Mouse (Mus musculus) heart, postnatal 10 days (tissue): ENCODE data around the gene Adamts10. TPM values are rescaled to one million over a fixed set of nuclear protein-coding genes. Genes with fewer than 3 reads are reported as not detected.
A peak's percentile ranks its signal among the peaks of the same experiment; 100 is the strongest.

Experiments used
- DNase-seq, 2 experiments: peaks; one replicate each; pipeline ENCODE4 v3.0.0; 2021
- intact Hi-C: fragments of 180-260 bp; cut with DNase I; formaldehyde crosslinking; loops from one replicate; pipeline ENCODE4 v1.15.1; 2025
- total RNA-seq, 2 experiments: library from RNA; stranded (reverse); gene quantifications; 2 replicates each; pipeline ENCODE4 v1.2.3; 2021

The Adamts10 gene
- total RNA-seq = 10 to 100 TPM; 37.3 to 37.4 TPM

DNA sequence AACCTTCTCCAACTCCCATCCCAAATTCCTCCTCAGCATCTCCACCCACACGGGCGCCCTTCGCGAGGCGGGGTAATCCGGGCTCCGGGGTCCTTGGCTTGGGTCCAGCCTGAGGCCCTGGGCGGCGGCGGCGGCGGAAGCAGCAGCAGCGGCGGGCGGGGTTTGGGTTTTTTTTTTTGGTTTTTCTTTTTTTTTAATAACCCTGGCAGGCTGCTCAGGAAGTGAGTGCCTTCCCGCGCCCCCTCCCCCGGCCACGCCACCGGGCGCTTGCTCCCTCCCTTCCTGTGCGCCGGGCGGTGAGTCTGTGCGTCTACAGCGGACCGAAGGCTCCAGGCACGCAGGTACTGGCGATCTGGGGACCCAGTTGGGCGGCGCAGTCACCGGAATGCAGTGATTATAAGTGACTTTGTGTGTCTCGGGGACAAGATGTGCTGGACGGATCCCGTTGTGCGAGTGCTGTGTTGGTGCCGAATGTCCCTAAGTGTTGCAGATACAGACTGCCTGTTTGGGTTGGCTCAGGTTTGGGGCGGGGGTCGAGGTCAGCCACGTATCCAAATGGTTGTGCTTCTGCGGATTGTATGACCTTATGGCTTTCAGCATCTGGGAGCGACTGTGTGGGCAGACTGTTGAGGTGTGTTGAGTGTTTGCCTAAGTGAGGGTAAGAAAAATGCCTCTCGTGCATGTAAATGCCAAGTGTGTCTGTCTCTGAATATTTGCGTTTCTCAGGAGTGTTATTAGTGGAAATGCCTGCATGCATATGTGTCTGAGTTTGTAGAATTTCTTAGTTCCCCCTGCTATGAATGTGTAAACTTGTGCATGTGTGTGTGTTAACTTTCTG lies at the start of gene Adamts10:
Gene Adamts10 (plus strand): TSS at position 287 of the 838 bp plus-strand sequence.
- intact Hi-C loops = no loop called here
- DNase-seq = peak; percentile 86 to 87

DNA sequence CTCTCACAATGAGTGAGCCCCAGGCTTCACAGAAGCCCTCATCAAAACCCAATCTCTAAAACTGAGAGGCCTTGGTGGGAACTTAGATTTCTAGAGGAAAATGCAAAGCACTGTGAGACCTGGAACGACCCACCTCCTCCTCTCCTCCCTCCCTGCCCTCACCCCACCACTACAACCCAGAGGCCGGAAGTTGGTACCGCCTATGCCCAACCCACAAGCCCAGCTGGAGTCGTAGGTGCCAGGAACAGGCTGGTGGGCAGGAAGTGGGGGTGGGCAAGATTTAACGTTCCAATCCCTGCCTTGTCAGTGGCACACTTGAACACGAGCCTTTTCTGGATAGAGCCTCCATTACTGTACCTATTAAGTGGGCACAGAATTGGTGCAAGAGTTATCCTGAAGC lies 40.0 kb upstream of the Adamts10 start:
- intact Hi-C loops = no loop called here
- no peak for DNase-seq

GRCm38 (mm10) chr17:33487211-33487610 lies 36.8 kb upstream of the Adamts10 start:
- DNase-seq = no peak
- intact Hi-C loops = no loop called here

DNA sequence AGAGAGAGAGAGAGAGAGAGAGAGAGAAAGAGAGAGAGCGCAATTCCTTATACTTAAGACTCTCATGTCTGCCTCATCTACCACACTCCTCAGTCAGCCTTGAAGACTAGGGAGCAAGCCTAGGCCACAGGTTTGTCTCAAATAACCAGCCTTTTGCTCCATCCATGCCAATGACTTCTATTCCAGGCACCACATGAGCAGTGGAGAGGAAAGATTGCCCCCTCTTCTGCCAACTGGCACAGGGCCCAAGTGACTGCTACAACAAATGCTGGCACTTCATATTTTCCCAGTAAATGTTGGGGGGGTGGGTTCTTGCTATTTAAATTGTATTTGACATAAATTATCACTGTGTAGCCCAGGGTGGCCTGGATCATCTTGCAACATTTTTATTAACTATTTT lies 36.4 kb upstream of the Adamts10 start:
- intact Hi-C loops = no loop called here
- DNase-seq = peak; percentile 36 to 49

GRCm38 (mm10) chr17:33491371-33491770 lies 32.6 kb upstream of the Adamts10 start:
- intact Hi-C loops = loop anchor here (5.0 kb wide), 1 partner anchor 54 kb away; no protein-coding TSS in a partner anchor
- no peak for DNase-seq

DNA sequence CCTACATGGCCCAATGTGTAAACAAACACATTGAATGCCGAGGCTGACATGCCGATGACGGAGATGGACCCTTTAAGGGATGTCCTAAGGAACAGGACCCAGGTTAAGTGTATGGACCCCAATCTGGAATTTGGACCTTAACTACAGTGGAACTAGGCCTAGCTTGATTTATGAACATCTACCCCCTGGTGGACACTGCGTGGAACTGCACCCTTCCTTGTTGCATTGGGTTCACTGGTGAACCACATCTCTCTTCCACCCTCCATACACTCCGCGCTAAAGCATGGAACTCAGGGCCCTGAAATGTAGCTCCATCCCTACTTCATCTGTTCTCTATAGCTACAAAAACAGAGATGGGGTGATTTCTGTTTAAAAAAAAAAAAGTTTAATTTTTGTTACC lies 30.9 kb upstream of the Adamts10 start:
- intact Hi-C loops = loop anchor here (5.0 kb wide), 1 partner anchor 56 kb away; no protein-coding TSS in a partner anchor
- peak; percentile 16 to 49 for DNase-seq

DNA sequence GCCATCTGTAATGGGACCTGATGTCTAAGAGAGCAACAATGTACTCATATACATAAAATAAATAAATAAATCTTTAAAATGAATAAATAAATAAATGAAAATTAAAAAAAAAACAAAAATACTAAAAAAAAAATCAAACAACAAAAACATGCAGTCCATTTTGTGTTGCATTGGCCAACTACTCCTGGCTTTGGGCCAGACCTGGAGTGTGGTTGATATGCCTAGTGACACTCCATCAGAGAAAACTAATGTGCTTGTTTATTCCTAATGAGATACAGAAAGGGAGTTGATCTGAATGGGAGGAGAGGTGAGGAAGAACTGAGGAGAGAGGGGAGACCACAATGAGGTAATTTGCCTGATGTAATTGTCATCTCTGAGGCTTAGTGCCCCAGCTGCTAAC lies 29.4 kb upstream of the Adamts10 start:
- intact Hi-C loops = loop anchor here (5.0 kb wide), 1 partner anchor 57 kb away; no protein-coding TSS in a partner anchor
- no peak for DNase-seq

- DNase-seq = no peak
Measured at GRCm38 (mm10) chr17:33498918-33499317, 25.1 kb upstream of the Adamts10 start.

DNA sequence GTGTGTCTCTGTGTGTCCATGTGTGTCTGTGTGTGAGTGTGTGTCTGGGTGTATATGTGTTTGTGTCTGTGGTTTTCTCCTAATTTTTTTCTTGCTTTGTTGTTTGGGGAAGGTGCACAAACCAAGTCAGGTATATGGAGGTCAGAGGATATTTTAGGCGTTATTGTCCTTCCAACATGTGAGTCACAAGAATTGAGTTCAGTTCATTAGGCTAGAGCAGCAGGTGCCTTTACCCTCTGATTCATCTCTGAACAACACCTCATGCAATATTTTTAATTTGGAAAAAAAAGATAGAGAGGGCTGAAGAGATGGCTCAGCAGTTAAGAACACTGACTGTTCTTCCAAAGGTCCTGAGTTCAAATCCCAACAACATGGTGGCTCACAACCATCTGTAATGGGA lies 15.6 kb upstream of the Adamts10 start:
- DNase-seq = no peak
- intact Hi-C loops = no loop called here

More at GRCm38 (mm10) chr17:33498918-33499317, 25.1 kb upstream of the Adamts10 start:
- intact Hi-C loops = no loop called here

GRCm38 (mm10) chr17:33510172-33510571 lies 13.8 kb upstream of the Adamts10 start:
- intact Hi-C loops = no loop called here
- DNase-seq = no peak

GRCm38 (mm10) chr17:33512441-33513415 lies 11.3 kb upstream of the Adamts10 start:
- peak; percentile 42 to 46 for DNase-seq
- intact Hi-C loops = no loop called here

GRCm38 (mm10) chr17:33513874-33514273 lies 10.1 kb upstream of the Adamts10 start:
- intact Hi-C loops = no loop called here
- no peak for DNase-seq

GRCm38 (mm10) chr17:33520366-33520765 lies 3.6 kb upstream of the Adamts10 start:
- DNase-seq = no peak
- intact Hi-C loops = no loop called here

GRCm38 (mm10) chr17:33523431-33523917 lies 530 bp upstream of the Adamts10 start:
- intact Hi-C loops = no loop called here
- DNase-seq = peak; percentile 12 to 40

GRCm38 (mm10) chr17:33524806-33525373 lies 886 bp downstream of the Adamts10 start:
- intact Hi-C loops = no loop called here
- DNase-seq = peak; percentile 51 to 57

- DNase-seq = peak; percentile 59 to 64
- intact Hi-C loops = no loop called here
Measured at GRCm38 (mm10) chr17:33526506-33526905, 2.5 kb downstream of the Adamts10 start.

GRCm38 (mm10) chr17:33539106-33539675 lies 15.2 kb downstream of the Adamts10 start:
- DNase-seq = peak; percentile 56 to 70
- intact Hi-C loops = loop anchor here (1.0 kb wide), 1 partner anchor 100 kb away; no protein-coding TSS in a partner anchor

DNA sequence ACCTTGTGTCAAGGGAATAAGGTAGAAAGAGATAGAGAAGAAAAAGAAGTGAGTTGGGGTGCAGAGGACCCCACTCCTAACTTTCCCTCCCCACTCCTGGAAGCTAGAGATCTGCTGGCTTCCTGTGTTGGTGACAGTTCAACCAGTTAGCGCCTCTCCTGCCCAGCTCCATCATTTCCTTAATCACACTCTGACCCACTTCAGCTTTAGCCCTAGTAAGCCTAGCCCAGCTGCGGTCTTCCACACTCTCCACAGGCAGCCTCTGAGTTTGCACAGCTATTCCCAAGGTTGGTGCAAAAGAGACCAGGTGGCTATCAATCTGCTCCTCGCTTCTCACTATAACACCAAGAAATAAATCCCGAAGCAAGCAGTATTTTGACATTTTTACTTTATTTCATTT lies 15.9 kb downstream of the Adamts10 start:
- no peak for DNase-seq
- intact Hi-C loops = loop anchor here (1.0 kb wide), 1 partner anchor 101 kb away; no protein-coding TSS in a partner anchor

- DNase-seq = no peak
- intact Hi-C loops = no loop called here
Measured at GRCm38 (mm10) chr17:33549212-33549611, 25.2 kb downstream of the Adamts10 start.

DNA sequence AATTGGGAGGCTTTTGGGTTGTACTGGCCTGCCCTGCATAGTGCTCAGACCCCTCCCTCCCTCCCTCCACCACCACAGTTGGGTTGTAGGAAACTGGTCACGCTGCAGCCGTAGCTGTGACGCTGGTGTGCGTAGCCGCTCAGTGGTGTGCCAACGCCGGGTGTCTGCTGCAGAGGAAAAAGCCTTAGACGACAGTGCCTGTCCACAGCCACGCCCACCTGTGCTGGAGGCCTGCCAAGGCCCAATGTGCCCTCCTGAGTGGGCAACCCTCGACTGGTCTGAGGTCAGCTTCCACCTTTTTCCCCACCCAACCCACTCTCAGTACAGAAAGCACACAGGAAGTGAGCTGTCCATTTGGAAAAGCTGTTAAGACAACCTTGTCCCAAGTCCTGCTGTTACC lies 26.4 kb downstream of the Adamts10 start:
- intact Hi-C loops = loop anchor here (10.0 kb wide), 1 partner anchor 254 kb away; no protein-coding TSS in a partner anchor
- DNase-seq = no peak
